Mouse (Mus musculus) heart, postnatal 0 days (tissue): ENCODE measurements at regions not wholly inside any gene's neighbourhood (a gene's known extent, or its start where the extent isn't known, plus 50 kb on each side); places are given as distances from the start of the nearest gene placed in this dataset.

Experiments used
- ATAC-seq: fragments of 200-750 bp; cut with Nextera tagmentation; 2 replicates; pipeline ENCODE4 v1.8.0; 2017; ENCODE audit warnings: low read depth, moderate number of reproducible peaks, moderate library complexity; ENCODE audit not compliant: insufficient read depth
- DNase-seq: peaks from one replicate; pipeline ENCODE4 v3.0.0-alpha.2; 2016; ENCODE audit warnings: low spot score
- H3K27ac ChIP-seq: fragments of 300-500 bp; sonication (generic); 2 replicates; pipeline ENCODE4 v1.5.1; 2014; ENCODE audit warnings: low read depth, mild to moderate bottlenecking
- H3K27me3 ChIP-seq: fragments of 300-500 bp; sonication (generic); 2 replicates; pipeline ENCODE4 v1.6.1; 2014; ENCODE audit warnings: low read length, mixed read lengths; ENCODE audit not compliant: control insufficient read depth, insufficient read depth
- H3K36me3 ChIP-seq: fragments of 300-500 bp; sonication (generic); replicated peaks from 2 replicates; pipeline ENCODE4 v1.6.1; 2014; ENCODE audit warnings: low read length, mixed read lengths; ENCODE audit not compliant: control insufficient read depth, insufficient read depth
- H3K4me1 ChIP-seq: fragments of 300-500 bp; sonication (generic); 2 replicates; pipeline ENCODE4 v1.6.1; 2014; ENCODE audit warnings: antibody characterized with exemption; ENCODE audit not compliant: control insufficient read depth, insufficient read depth
- H3K4me2 ChIP-seq: fragments of 300-500 bp; sonication (generic); 2 replicates; pipeline ENCODE4 v1.6.1; 2014; ENCODE audit warnings: low read depth, mild to moderate bottlenecking, low read length, moderate library complexity
- H3K4me3 ChIP-seq: fragments of 300-500 bp; sonication (generic); 2 replicates; pipeline ENCODE4 v1.5.1; 2014; ENCODE audit warnings: low read depth, low read length
- H3K9ac ChIP-seq: fragments of 300-500 bp; sonication (generic); replicated peaks from 2 replicates; pipeline ENCODE4 v1.6.1; 2014; ENCODE audit warnings: low read depth, low read length, mixed read lengths
- H3K9me3 ChIP-seq: fragments of 300-500 bp; sonication (generic); replicated peaks from 2 replicates; pipeline ENCODE4 v1.6.1; 2016; ENCODE audit warnings: low read length; ENCODE audit not compliant: control insufficient read depth
- CTCF ChIP-seq: IDR thresholded peaks from 2 replicates; pipeline ENCODE4 v1.5.1; 2016; ENCODE audit warnings: antibody characterized with exemption, control low read depth, low read depth
- EP300 ChIP-seq: IDR thresholded peaks from 2 replicates; pipeline ENCODE4 v1.6.1; 2016; ENCODE audit warnings: antibody characterized with exemption, low read depth
- WGBS: fragments of 180-500 bp; shearing (Covaris S2); extraction: QIAGEN DNeasy Blood & Tissue Kit; methylation state at CpG from one replicate; pipeline ENCODE4 v1.1.7; 2014; 5-methylcytosine and 5-hydroxymethylcytosine counted together

DNA sequence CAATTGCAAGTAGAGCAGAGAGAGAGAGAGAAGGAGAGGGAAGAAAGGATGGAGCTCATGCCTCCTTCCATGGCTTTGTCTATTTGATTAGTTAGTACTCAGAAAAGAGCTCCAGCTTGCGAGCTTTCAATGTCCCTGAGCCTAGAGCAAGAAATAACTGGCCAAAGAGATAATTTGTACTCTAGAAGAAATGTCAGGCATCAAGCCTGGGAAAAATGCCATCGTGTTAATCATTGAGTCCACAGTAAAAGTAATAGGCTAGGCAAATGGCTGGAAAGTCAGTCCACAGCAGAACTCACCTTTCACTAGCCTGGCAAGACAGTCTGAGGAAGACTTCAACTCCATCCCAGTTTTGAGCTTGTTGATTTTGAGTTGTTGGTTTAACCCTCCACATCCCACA lies 129.1 kb upstream of the Htr2a start:
- Histone ChIP-seq H3K4me3 (no peak overlapping the region), H3K4me2 (no peak overlapping the region), H3K27ac (no peak overlapping the region), H3K9ac (no peak overlapping the region), H3K36me3 (no peaks in the 10 kb centered on the region), H3K27me3 (no peaks in the 10 kb centered on the region), H3K4me1 (no peaks in the 10 kb centered on the region), H3K9me3 (no peaks in the 10 kb centered on the region)
- DNase-seq: no peak
- TF ChIP-seq EP300: no peak
- TF ChIP-seq CTCF: no peak
- 79% methylated on average over 2 of the region's 2 CpGs for WGBS
- ATAC-seq: no peak

GRCm38 (mm10) chr14:74516451-74516850 lies 124.2 kb upstream of the Htr2a start:
- WGBS: 66% methylated on average over 3 of the region's 3 CpGs
- no peak for ATAC-seq
- no peak for TF ChIP-seq CTCF
- TF ChIP-seq EP300: no peak
- H3K4me3 ChIP-seq: no peak overlapping the region
- H3K4me1 ChIP-seq: no peaks in the 10 kb centered on the region
- H3K36me3 ChIP-seq: no peaks in the 10 kb centered on the region
- no peak for DNase-seq
- no peaks in the 10 kb centered on the region for H3K9me3 ChIP-seq
- H3K9ac ChIP-seq: no peak overlapping the region
- H3K27me3 ChIP-seq: no peaks in the 10 kb centered on the region
- H3K4me2 ChIP-seq: no peak overlapping the region
- H3K27ac ChIP-seq: no peak overlapping the region

DNA sequence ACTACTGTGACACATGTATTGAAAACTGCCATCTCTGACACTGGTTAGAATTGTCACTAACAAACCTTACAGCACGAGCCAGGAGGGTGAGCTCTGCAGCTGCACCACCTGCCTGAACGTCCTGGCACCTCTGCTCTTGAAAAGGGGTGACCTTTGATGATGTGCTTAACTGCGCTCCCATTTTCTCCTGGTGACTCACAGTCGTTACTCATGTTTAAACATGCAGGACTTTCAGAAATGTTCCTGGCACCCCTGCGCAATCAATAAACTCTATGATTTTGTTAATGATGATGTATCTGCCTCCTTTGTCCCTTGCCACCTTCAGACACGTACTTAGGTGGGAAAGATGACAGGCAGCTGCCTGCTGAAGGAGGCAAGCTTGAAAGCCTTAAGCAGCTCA lies 121.1 kb upstream of the Htr2a start:
- ATAC-seq (no peak), DNase-seq (no peak)
- no peak overlapping the region for H3K4me2 ChIP-seq
- no peaks in the 10 kb centered on the region for H3K27me3 ChIP-seq
- 68% methylated on average over 6 of the region's 6 CpGs for WGBS
- TF ChIP-seq EP300 (no peak), CTCF (no peak)
- H3K4me1 ChIP-seq: no peaks in the 10 kb centered on the region
- no peak overlapping the region for H3K9ac ChIP-seq
- H3K27ac ChIP-seq: no peak overlapping the region
- H3K36me3 ChIP-seq: no peaks in the 10 kb centered on the region
- H3K4me3 ChIP-seq: no peak overlapping the region
- H3K9me3 ChIP-seq: no peaks in the 10 kb centered on the region

- Histone ChIP-seq H3K9me3 (no peaks in the 10 kb centered on the region), H3K36me3 (no peaks in the 10 kb centered on the region), H3K4me2 (no peak overlapping the region), H3K9ac (no peak overlapping the region), H3K27ac (no peak overlapping the region), H3K27me3 (no peaks in the 10 kb centered on the region), H3K4me3 (no peak overlapping the region), H3K4me1 (no peaks in the 10 kb centered on the region)
- 72% methylated on average over 3 of the region's 3 CpGs for WGBS
- ATAC-seq (no peak), DNase-seq (no peak)
- TF ChIP-seq CTCF: no peak
Observed at GRCm38 (mm10) chr14:74521669-74522068, 119.0 kb upstream of the Htr2a start.

- TF ChIP-seq CTCF (no peak), EP300 (no peak)
- 31% methylated on average over 4 of the region's 4 CpGs for WGBS
- Histone ChIP-seq H3K9ac (no peak overlapping the region), H3K27ac (no peak overlapping the region), H3K4me1 (no peaks in the 10 kb centered on the region), H3K4me2 (no peak overlapping the region), H3K36me3 (no peaks in the 10 kb centered on the region), H3K4me3 (no peak overlapping the region), H3K9me3 (no peaks in the 10 kb centered on the region), H3K27me3 (no peaks in the 10 kb centered on the region)
- ATAC-seq: no peak
- no peak for DNase-seq
Observed at GRCm38 (mm10) chr14:74527246-74527645, 113.4 kb upstream of the Htr2a start.

DNA sequence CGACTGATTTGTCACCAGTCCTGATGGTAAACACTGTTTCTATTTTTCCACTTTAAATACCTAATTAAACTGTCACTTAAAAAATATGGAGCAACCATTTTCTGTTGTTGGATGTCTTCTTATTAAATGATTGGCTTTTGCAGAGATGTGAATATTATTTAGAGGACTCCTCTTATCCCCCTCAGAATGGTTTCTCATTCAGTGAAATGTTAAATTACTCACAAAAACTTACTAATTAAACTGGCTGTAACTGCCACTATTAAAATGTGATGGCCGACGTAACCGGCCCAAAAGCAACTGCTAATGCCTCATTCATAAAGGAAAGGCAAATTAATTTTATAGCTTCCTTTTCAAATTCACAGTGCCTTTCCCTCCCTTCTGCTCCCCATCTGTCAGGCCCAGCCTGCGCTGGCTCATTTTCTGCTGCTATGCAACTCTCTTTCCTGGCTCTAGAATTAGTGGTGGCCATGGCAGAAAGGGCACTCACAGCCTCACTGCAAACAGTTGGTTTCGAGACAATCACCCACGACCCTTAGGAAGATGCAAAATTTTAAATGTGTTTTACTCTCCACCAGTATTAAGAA lies 111.2 kb upstream of the Htr2a start:
- Histone ChIP-seq H3K27me3 (no peaks in the 10 kb centered on the region), H3K4me3 (no peak overlapping the region), H3K9me3 (no peaks in the 10 kb centered on the region), H3K9ac (no peak overlapping the region), H3K4me1 (no peaks in the 10 kb centered on the region), H3K27ac (no peak overlapping the region), H3K36me3 (no peaks in the 10 kb centered on the region), H3K4me2 (no peak overlapping the region)
- TF ChIP-seq EP300 (no peak), CTCF (no peak)
- DNase-seq (no peak), ATAC-seq (no peak)
- WGBS: 85% methylated on average over 7 of the region's 7 CpGs
